Mouse (Mus musculus): Measurements from ENCODE around the gene Gm49318. TPM values are rescaled to one million over a fixed set of nuclear protein-coding genes. Genes with fewer than 3 reads are reported as not detected.

Gene Gm49318
- total RNA-seq, 2 experiments from 2014 or later: 1.4 to 3.7 TPM

- intact Hi-C loops (cut with DNase I): loop anchor here (5.0 kb wide), 2 partner anchors 37 to 97 kb away; no protein-coding TSS in a partner anchor
- DNase-seq (ENCODE audit: low spot score in 2 of 2): no peak
Measured at GRCm38 (mm10) chr9:22049721-22050270, 21.3 kb downstream of the Gm49318 start.

DNA sequence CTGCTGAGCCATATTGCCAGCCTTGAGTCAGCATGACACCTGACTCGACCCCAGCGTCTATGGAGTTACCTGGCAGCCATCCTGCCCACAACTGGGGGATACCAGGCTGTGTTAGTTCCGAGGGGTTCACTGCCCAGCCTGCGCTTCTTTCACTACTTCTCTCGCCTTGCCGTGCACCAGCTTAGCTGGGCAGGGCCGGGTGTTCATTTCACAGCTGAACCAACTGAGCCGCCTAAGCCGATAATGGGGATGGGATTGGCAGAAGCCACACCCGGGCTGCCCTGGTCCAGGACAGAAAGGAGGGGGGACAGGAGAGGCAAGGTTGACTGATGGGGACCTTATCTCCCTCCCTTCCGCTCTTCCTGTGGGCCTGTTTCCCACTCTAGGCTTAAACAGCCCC, 21.7 kb downstream of the Gm49318 start:
- no peak for DNase-seq (ENCODE audit: low spot score in 2 of 2)
- intact Hi-C loops (cut with DNase I): no loop called here

- intact Hi-C loops (cut with DNase I): no loop called here
- DNase-seq (ENCODE audit: low spot score in 2 of 2): no peak
Measured at GRCm38 (mm10) chr9:22047329-22047728, 23.7 kb downstream of the Gm49318 start.

DNA sequence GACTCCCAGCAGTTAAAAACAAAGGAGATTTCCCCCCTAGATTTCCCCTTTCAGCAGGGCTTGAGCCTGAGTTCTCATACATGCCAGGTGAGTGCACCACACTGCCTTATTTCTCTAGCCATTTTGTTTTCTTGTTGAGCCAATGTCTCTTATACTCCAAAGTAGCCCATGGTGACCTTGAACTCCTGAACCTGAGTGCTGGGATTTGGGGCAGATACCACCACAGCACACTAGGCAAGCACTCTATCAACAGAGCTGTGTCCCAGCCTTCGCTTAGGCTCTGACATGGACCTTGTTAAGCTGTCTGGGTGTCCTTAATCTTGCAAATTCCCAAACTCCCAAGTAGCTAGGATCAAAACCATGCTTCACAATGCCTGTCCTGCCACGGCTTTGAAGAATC, 29.2 kb downstream of the Gm49318 start:
- no peak for DNase-seq (ENCODE audit: low spot score in 2 of 2)
- intact Hi-C loops (cut with DNase I): no loop called here

DNA sequence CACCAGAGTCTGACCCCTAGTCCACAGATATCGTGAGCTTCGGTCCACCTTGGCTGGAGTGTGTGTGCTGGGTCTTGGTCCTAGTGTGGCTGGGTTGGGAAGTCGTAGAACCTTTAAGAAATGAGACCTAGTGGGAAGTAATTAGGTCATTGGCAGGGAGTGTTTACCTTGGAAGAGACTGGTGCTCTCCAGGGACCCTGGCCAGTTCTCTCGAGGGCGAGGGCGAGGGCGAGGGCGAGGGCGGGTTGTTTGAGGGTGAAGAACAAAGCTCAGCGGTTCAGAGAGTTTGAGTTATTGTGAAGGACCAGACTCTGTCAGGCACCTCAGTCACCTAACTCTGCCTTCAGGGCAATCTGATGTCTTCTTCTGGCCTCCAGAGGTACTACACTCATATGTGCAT, 33.2 kb downstream of the Gm49318 start:
- intact Hi-C loops (cut with DNase I): no loop called here
- no peak for DNase-seq (ENCODE audit: low spot score in 2 of 2)

- DNase-seq (ENCODE audit: low spot score in 2 of 2): no peak
- intact Hi-C loops (cut with DNase I): no loop called here
Measured at GRCm38 (mm10) chr9:22035300-22036044, 35.6 kb downstream of the Gm49318 start.

DNA sequence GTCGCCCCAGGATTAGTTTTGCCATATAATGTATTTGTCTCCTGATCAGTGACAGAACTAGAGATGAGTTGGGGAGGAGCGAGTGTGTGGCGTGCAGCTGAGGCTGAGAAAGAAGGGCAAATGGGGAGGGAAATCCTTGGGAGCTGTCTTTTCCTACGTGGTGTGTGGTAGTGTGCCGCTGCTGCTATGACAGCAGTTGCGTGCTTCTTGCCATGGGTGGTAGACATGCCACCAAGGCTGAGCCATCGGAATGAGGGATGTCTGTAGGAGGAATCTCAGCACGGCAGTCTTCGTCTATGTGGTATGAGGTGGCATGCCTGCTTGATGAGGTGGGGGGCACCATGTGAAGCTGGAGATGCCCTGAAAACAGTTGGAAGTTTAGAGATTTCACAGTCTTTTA, 40.7 kb downstream of the Gm49318 start:
- DNase-seq (ENCODE audit: low spot score in 2 of 2): no peak
- intact Hi-C loops (cut with DNase I): no loop called here

GRCm38 (mm10) chr9:22028467-22028866, 42.6 kb downstream of the Gm49318 start:
- DNase-seq (ENCODE audit: low spot score in 2 of 2): no peak
- intact Hi-C loops (cut with DNase I): no loop called here

GRCm38 (mm10) chr9:22024592-22024991, 46.5 kb downstream of the Gm49318 start:
- DNase-seq (ENCODE audit: low spot score in 2 of 2): no peak
- intact Hi-C loops (cut with DNase I): no loop called here

DNA sequence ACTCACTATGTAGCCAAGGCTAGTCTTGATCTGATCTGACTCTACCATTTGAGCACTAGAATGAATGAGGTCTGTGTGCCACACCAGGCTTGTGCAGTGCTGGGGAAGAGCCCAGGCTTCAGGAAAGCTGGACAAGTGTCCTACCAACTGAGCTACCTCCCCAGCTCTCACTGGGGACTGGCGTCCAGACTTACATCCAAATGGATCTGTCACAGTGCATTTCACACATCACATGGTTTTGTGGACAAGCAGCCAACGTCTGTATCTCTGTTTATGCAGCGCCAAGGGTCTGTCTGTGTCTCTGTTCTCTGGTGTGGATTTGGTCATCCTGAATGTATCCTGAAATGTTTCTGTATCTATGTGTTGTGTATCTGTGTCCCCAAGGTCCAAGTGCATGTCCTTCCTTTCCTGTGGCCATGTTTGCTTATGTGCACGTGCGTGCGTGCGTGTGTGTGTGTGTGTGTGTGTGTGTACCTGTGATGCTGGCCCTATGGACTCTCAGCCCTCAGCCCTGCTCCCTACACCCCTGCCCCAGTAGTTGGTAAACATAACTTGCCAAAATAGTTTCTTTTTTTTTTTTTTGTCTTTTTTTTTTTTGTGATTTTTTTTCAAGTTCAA, 53.7 kb downstream of the Gm49318 start:
- DNase-seq (ENCODE audit: low spot score in 2 of 2): no peak
- intact Hi-C loops (cut with DNase I): no loop called here

DNA sequence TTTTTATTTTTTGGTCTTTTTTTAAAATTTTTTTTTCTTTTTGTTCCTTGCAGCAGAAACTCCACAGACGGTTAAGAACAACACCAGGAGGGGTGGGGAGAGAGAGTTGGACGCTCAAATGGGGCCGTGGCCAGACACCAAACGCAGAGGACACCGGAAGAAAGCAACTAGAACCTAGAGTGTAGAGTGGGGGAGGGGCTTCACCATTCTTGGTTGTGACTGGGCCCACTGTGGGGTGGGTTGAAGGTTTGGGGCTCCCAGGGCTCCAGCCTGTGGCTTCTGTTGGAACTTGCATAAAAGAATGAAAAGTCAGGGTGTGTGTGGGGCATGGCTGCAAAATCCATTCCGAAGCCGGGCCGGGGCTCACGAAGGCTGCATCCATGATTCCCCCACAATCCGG, 54.8 kb downstream of the Gm49318 start:
- intact Hi-C loops (cut with DNase I): no loop called here
- DNase-seq (ENCODE audit: low spot score in 2 of 2): no peak

DNA sequence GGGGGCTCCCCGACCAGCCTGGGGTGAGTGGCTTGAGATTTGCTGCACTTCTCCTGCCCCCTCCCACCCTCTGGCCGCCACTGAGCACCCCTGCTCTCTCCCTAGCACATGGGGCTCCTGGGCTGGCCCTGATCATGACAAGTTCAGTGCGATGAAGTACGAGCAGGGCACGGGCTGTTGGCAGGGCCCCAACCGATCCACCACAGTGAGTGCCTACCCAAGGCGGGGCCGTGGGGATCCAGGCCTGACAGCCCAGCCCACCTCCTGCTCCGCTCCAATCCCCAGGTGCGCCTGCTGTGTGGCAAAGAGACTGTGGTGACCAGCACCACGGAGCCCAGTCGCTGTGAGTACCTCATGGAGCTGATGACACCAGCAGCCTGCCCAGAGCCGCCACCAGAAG, 58.3 kb downstream of the Gm49318 start:
- no peak for DNase-seq (ENCODE audit: low spot score in 2 of 2)
- intact Hi-C loops (cut with DNase I): loop anchor here (5.0 kb wide), 1 partner anchor 40 kb away; the partner anchor contains the start of gene Elavl3

GRCm38 (mm10) chr9:22011055-22011454, 60.0 kb downstream of the Gm49318 start:
- intact Hi-C loops (cut with DNase I): loop anchor here (5.0 kb wide), 1 partner anchor 41 kb away; the partner anchor contains the start of gene Elavl3
- no peak for DNase-seq (ENCODE audit: low spot score in 2 of 2)

DNA sequence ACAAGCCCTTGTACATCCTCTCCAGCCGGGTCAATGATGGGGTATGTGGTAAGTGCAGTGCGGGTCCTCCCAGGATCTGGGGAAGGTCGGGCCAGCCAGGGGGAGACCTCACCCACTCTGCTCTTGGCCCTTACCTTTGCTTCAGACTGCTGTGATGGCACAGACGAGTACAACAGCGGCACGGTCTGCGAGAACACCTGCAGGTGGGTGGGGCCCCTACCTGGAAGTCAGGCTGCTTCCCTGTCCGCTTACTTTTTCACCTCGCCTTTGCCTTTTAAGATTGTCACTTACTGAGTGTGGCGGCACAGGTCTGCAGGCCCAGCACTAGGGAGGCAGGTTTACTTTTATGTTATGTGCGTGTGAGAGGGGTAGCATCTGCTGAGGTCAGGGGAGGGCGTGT, 66.5 kb downstream of the Gm49318 start:
- no peak for DNase-seq (ENCODE audit: low spot score in 2 of 2)
- intact Hi-C loops (cut with DNase I): loop anchor here (5.0 kb wide), 1 partner anchor 42 kb away; the partner anchor contains the start of gene Epor

- peak; percentile 47 to 58 for DNase-seq (ENCODE audit: low spot score in 2 of 2)
- intact Hi-C loops (cut with DNase I): loop anchor here (5.0 kb wide), 1 partner anchor 41 kb away; the partner anchor contains the start of gene Epor
Measured at GRCm38 (mm10) chr9:22003163-22003554, 67.9 kb downstream of the Gm49318 start.

- intact Hi-C loops (cut with DNase I): loop anchor here (5.0 kb wide), 1 partner anchor 40 kb away; the partner anchor contains the start of gene Epor
- peak; percentile 100 for DNase-seq (ENCODE audit: low spot score in 2 of 2)
Measured at GRCm38 (mm10) chr9:22002194-22003162, 68.6 kb downstream of the Gm49318 start, which contains the start of the genes Ccdc151 and Prkcsh. Gene Ccdc151, minus strand, starts transcription at chr9:22002634. Gene Prkcsh, plus strand, starts transcription at chr9:22002806.

DNA sequence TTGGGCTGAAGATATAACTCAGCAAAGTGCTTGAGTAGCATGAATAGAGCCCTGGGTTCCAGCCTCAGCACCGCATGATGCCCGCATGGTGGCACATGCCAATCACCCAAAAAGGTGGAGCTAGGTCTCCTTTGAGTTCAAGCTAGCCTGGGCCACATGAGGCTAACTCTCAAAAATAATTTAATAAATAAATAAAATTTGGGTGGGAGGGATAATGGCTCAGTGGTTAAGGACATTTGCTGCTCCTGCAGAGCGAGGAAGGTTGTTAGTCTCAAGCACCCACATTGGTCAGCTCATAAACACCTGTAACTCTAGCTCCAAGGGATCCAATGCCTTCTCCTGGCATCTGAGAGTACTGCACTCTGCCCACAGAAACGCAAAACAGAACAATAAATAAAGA, 69.4 kb downstream of the Gm49318 start:
- no peak for DNase-seq (ENCODE audit: low spot score in 2 of 2)
- intact Hi-C loops (cut with DNase I): loop anchor here (5.0 kb wide), 1 partner anchor 39 kb away; the partner anchor contains the start of gene Epor

DNA sequence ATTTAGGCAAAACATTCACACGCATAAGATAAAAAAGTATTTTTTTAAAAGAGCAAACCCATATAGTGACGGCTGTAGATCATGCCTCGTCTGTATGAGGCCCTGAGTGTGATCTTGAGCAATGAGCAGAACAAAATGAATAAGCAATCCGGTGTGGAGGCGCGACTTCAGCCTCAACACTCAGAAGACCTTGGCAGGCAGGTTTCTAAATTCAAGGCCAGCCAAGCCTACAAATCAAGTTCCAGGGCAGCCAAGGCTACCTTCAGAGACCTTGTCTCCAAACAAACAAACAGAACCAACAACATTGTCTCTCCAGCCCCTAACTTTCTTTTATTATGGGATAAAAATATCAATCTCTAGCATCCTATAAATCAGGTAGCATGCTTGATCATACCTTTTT, 70.8 kb downstream of the Gm49318 start:
- no peak for DNase-seq (ENCODE audit: low spot score in 2 of 2)
- intact Hi-C loops (cut with DNase I): loop anchor here (5.0 kb wide), 1 partner anchor 38 kb away; the partner anchor contains the start of gene Epor

Measured in left cerebral cortex, postnatal 14 days (tissue).